Mouse (Mus musculus): Measurements from ENCODE around the gene Srp9.

GRCm38 (mm10) chr1:182142725-182143124, 18.2 kb downstream of the Srp9 start:
- TF ChIP-seq POLR2A (IDR thresholded peaks at IDR 0.05; ENCODE audit: insufficient read length, low read depth) (no peak), MAX (IDR thresholded peaks at IDR 0.05; ENCODE audit: low read depth) (no peak), REST (IDR thresholded peaks at IDR 0.05; ENCODE audit: insufficient read depth, insufficient read length) (no peak)
